Mouse (Mus musculus) midbrain, embryonic 10.5 days (tissue): Measurements from ENCODE around the gene Olfr51. TPM values are rescaled to one million over a fixed set of nuclear protein-coding genes. Genes with fewer than 3 reads are reported as not detected.
"Not testable (repeated sequence)": the region's sequence is repeated elsewhere in the genome, so short reads cannot be mapped to it uniquely, and the experiment has no call there.

ENCODE experiments used
- DNase-seq: peaks from one replicate; pipeline ENCODE4 v3.0.0-alpha.2; 2017; ENCODE audit warnings: low spot score
- H3K27ac ChIP-seq: fragments of 300-500 bp; sonication (generic); replicated peaks from 2 replicates; pipeline ENCODE4 v1.5.1; 2016; ENCODE audit warnings: mild to moderate bottlenecking
- H3K27me3 ChIP-seq: fragments of 300-500 bp; sonication (generic); 2 replicates; pipeline ENCODE4 v1.6.1; 2016; ENCODE audit warnings: low read depth, mild to moderate bottlenecking; ENCODE audit not compliant: poor library complexity, severe bottlenecking
- H3K36me3 ChIP-seq: fragments of 300-500 bp; sonication (generic); 2 replicates; pipeline ENCODE4 v1.6.1; 2016; ENCODE audit warnings: mild to moderate bottlenecking, moderate library complexity
- H3K4me1 ChIP-seq: fragments of 300-500 bp; sonication (generic); 2 replicates; pipeline ENCODE4 v1.6.1; 2016
- H3K4me3 ChIP-seq: fragments of 300-500 bp; sonication (generic); 2 replicates; pipeline ENCODE4 v1.5.1; 2016; ENCODE audit warnings: mild to moderate bottlenecking, moderate library complexity
- H3K9me3 ChIP-seq: fragments of 300-500 bp; sonication (generic); replicated peaks from 2 replicates; pipeline ENCODE4 v1.6.1; 2016; ENCODE audit warnings: mild to moderate bottlenecking
- WGBS: fragments of 180-500 bp; shearing (Covaris S2); methylation state at CpG from one replicate; pipeline ENCODE4 v1.1.7; 2016; 5-methylcytosine and 5-hydroxymethylcytosine counted together
- polyA plus RNA-seq: library from polyadenylated mRNA; unstranded; fragments of >200 nt; fragmentation: Nextera tagmentation; extraction: Ambion mirVana; gene quantifications from 2 replicates; pipeline ENCODE4 v1.2.1, GENCODE M21; 2016

The Olfr51 gene
- polyA plus RNA-seq, 1 experiment from 2014 or later: not detected

DNA sequence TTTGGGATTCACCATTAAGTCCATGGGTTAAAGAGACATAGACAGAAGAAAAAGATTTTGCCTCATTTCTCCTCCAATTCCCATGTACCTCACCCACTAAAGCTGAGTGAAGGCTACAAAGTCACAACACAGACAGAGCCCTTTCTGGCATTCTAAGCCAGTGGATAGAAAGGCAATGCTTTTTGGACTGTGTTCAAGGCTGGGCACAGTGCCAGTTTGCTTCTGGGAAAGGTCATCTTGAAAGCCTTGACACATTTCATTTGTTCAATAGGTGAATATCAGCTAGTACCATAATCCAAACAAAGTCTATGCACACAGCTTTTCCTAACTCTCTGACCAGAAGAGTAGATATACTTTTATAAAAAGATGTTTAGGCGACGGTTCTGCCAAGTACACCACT, 32.6 kb downstream of the Olfr51 start:
- Histone ChIP-seq H3K4me1 (no peaks in the 10 kb centered on the region), H3K27ac (no peak overlapping the region), H3K27me3 (no peaks in the 10 kb centered on the region), H3K36me3 (no peaks in the 10 kb centered on the region), H3K9me3 (no peaks in the 10 kb centered on the region), H3K4me3 (no peak overlapping the region)
- no peak for DNase-seq
- 93% methylated on average over 2 of the region's 2 CpGs for WGBS

DNA sequence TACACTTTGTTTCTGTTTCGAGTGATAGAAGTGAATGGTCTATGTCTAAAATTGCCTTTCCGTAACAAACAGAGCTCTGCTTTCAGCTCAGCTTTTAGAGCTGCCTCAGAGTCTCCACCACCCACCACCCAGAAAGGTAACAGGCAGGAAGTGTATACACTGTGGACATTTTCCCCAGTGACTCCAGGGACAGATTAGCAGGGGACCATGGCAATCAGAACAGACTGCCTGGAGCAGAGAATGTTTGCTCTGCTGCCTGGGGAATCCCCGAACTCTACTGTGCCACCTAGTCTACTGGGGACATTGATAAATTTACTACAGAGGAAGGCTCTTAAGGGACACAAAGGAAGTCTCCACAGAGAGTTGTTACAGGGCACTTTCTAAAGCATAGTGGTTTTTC, 41.4 kb downstream of the Olfr51 start:
- not testable (repeated sequence) for H3K9me3 ChIP-seq, H3K4me1 ChIP-seq, DNase-seq, H3K27me3 ChIP-seq, H3K36me3 ChIP-seq, H3K27ac ChIP-seq, H3K4me3 ChIP-seq
- 80% methylated on average over 3 of the region's 3 CpGs for WGBS

- H3K4me3 ChIP-seq, H3K4me1 ChIP-seq, H3K27me3 ChIP-seq, H3K27ac ChIP-seq, H3K9me3 ChIP-seq, H3K36me3 ChIP-seq, DNase-seq: not testable (repeated sequence)
- 87% methylated on average over 3 of the region's 3 CpGs for WGBS
Measured at GRCm38 (mm10) chr11:51047809-51048208, 44.4 kb downstream of the Olfr51 start, which contains the start of gene Olfr1375. TSS of gene Olfr1375 (plus strand) at chr11:51048109.

GRCm38 (mm10) chr11:51051678-51052077, 48.3 kb downstream of the Olfr51 start:
- WGBS: 80% methylated on average over 2 of the region's 2 CpGs
- Histone ChIP-seq H3K9me3 (no peaks in the 10 kb centered on the region), H3K4me3 (no peak overlapping the region), H3K36me3 (no peaks in the 10 kb centered on the region), H3K4me1 (no peaks in the 10 kb centered on the region), H3K27ac (no peak overlapping the region), H3K27me3 (no peaks in the 10 kb centered on the region)
- no peak for DNase-seq

DNA sequence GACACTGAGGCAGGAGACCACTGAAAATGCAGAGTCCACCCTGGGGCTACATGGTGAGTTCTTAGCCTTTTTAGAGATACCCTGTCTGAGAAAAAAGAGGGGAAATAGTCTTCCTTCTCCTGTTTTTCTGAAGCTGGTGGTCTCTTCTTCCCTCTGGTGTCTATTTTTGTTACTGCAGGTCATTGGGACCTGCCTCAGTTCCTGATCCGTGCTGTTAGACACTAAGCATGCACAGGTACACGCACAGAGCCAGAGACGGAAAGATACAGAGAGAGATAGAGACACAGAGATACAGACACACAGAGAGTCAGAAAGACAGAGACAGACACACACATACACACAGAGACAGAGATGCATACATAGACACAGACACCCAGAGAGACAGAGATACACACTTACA, 49.8 kb downstream of the Olfr51 start:
- Histone ChIP-seq H3K36me3 (no peaks in the 10 kb centered on the region), H3K4me3 (no peak overlapping the region), H3K4me1 (no peaks in the 10 kb centered on the region), H3K9me3 (no peaks in the 10 kb centered on the region), H3K27ac (no peak overlapping the region), H3K27me3 (no peaks in the 10 kb centered on the region)
- WGBS: 64% methylated on average over 3 of the region's 3 CpGs
- DNase-seq: no peak

DNA sequence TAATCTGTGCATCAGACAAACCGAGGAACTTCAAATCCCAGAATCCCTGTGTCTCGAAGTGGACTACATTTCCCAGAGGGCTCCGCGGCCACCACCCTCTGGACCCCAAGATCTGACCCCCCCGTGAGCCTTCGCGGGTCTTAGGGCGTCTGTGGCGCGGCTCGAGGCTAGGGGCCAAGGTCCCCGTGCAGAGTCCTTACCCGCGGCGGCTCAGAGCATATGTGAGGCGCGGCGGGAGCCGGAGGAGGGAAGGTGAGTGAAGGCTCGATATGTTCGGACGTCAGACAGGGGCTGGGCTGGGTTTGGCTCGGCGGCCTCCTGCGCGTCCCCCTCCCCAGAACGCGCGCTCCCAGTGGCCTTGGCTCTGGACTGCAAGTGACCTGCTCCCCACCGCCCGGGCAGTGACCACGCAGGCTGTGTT, 55.8 kb downstream of the Olfr51 start, which contains the start of gene Zfp354a:
Gene Zfp354a, plus strand, starts transcription at position 107 of the 421 bp plus-strand sequence.
- Histone ChIP-seq H3K27me3 (no peaks in the 10 kb centered on the region), H3K4me3 (peak within 1 kb of the TSS; percentile 85), H3K4me1 (peaks cover 13% of the 10 kb centered on the region), H3K36me3 (peaks cover 34% of the 10 kb centered on the region), H3K9me3 (no peaks in the 10 kb centered on the region), H3K27ac (peak within 1 kb of the TSS; percentile 96)
- under 1% methylated on average over 32 of the region's 32 CpGs for WGBS
- peak; percentile 84 for DNase-seq

Other genes starting within 250 kb of the Olfr51 start
- 29.4 and 37.8 TPM in 2 replicates for gene Zfp354c, start 175.9 kb upstream of the Olfr51 start, polyA plus RNA-seq
- gene Zfp879, start 162.0 kb upstream of the Olfr51 start, polyA plus RNA-seq: 0.85 and 0.91 TPM in 2 replicates
- gene Grm6, start 152.9 kb upstream of the Olfr51 start, polyA plus RNA-seq: not detected in 2 replicates
- gene Zfp454, start 115.9 kb upstream of the Olfr51 start, polyA plus RNA-seq: 12.8 and 17.6 TPM in 2 replicates
- gene Zfp2, start 87.4 kb upstream of the Olfr51 start, polyA plus RNA-seq: 25.1 and 29.9 TPM in 2 replicates
- gene Zfp354b, start 72.0 kb upstream of the Olfr51 start, polyA plus RNA-seq: 0.65 and 0.74 TPM in 2 replicates
- gene 4933414I15Rik, start 59.8 kb upstream of the Olfr51 start, polyA plus RNA-seq: not detected in 2 replicates
- not detected in 2 replicates for gene Prop1, start 49.8 kb upstream of the Olfr51 start, polyA plus RNA-seq
- not detected in 2 replicates for gene Olfr1378, start 37.1 kb upstream of the Olfr51 start, polyA plus RNA-seq
- not detected in 2 replicates for gene Olfr1377, start 21.6 kb upstream of the Olfr51 start, polyA plus RNA-seq
- not detected in 2 replicates for gene Olfr54, start 10.6 kb downstream of the Olfr51 start, polyA plus RNA-seq
- gene Olfr1375, start 44.5 kb downstream of the Olfr51 start, polyA plus RNA-seq: not detected in 2 replicates
- gene Zfp354a, start 55.7 kb downstream of the Olfr51 start, polyA plus RNA-seq: 10.2 and 10.8 TPM in 2 replicates
- gene Gm12569, start 216.9 kb downstream of the Olfr51 start, polyA plus RNA-seq: not detected in 2 replicates